Mouse (Mus musculus): ENCODE data around the gene Tssk3. TPM values are rescaled to one million over a fixed set of nuclear protein-coding genes. Genes with fewer than 3 reads are reported as not detected.
"Not testable (repeated sequence)": the region's sequence is repeated elsewhere in the genome, so short reads cannot be mapped to it uniquely, and the experiment has no call there.

Tssk3 gene
- 0.19 and 0.36 TPM in 2 replicates for polyA plus RNA-seq (2012; rRNA removed)

DNA sequence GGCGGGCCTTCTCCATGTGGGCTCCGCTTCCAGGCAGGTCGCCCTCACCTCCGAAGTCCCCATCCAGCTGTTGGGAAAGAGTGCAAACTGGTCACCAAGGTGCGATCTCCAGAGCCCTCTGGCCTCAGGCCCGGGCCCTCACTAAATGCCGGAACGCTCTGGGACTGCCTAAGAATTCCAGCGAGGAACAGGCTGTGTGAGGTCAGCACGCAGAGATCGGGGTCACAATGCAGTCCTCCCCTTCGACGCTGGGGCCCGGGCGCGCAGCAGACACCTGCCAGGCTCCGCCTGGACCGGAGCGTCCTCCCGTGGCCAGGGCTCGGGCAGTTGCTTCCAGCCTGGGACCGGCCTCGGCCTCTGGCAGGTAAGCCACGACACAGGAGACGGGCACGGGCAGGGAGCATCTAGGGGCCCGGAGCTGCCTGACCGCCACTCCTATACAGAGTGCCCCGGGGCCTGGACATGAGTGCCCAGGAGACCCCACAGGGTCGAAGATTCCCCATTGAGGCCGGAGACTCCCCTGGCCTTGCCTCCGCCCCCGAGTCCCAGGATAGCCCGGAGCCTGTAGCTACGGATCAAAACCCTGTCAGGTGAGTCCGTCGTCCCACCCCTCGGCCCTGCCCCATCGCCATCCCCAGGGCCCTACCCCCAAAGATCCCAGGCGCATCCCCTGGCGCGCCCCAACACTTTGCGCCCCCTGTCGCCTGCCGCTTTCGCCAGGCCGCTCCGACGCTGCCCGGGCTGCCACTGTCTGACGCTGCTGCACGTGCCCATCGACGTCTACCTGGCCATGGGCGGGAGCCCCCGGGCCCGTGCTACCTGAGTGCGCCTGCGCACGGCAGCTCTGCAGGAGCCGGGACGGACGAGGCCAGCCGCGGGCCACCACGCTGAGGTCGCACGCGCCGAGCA lies at the start of gene Tssk3, which contains the start of gene Fam229a:
Gene Tssk3, minus strand, starts transcription at position 51 of the 909 bp plus-strand sequence.
Gene Fam229a, plus strand, starts transcription at position 219 of the 909 bp plus-strand sequence.
- TF ChIP-seq POLR2A (IDR thresholded peaks at IDR 0.05; ENCODE audit: extremely low read depth, insufficient read depth, low read length), result no peak
- no peak for TF ChIP-seq CTCF (IDR thresholded peaks at IDR 0.05; ENCODE audit: extremely low read depth, insufficient read depth, low read length)
- Histone ChIP-seq H3K4me1 (ENCODE audit: control insufficient read depth, insufficient read depth, low read length) (no peaks in the 10 kb centered on the region), H3K4me3 (ENCODE audit: insufficient read depth, low read length) (peak within 1 kb of the TSS; percentile 7), H3K27ac (ENCODE audit: insufficient read depth, low read length) (no peak within 1 kb of the TSS)

GRCm38 (mm10) chr4:129540012-129540411 lies 49.2 kb upstream of the Tssk3 start:
- Histone ChIP-seq H3K4me1 (ENCODE audit: control insufficient read depth, insufficient read depth, low read length) (0 out of 2 replicates have a peak, but pooled peaks cover 2% of the 10 kb centered on the region), H3K4me3 (ENCODE audit: insufficient read depth, low read length) (no peak overlapping the region), H3K27ac (ENCODE audit: insufficient read depth, low read length) (no peak overlapping the region)
- no peak for TF ChIP-seq POLR2A (IDR thresholded peaks at IDR 0.05; ENCODE audit: extremely low read depth, insufficient read depth, low read length)
- TF ChIP-seq CTCF (IDR thresholded peaks at IDR 0.05; ENCODE audit: extremely low read depth, insufficient read depth, low read length), result no peak

DNA sequence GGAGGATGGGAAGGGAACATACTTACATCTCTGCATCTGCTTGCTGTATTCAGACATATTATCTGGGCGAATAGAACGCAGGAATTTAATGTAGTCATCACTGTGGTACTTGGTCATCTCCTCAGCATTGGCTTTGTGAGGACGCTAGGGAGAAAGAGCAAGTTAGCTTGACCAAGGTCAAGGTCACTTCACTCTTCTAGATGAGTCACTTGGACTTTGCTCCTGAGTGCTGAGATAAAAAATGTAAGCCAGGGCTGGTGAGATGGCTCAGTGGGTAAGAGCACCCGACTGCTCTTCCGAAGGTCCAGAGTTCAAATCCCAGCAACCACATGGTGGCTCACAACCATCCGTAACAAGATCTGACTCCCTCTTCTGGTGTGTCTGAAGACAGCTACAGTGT lies 38.1 kb upstream of the Tssk3 start:
- H3K4me1 ChIP-seq (ENCODE audit: control insufficient read depth, insufficient read depth, low read length); H3K27ac ChIP-seq (ENCODE audit: insufficient read depth, low read length); H3K4me3 ChIP-seq (ENCODE audit: insufficient read depth, low read length): not testable (repeated sequence)

- Histone ChIP-seq H3K4me3 (ENCODE audit: insufficient read depth, low read length) (no peak overlapping the region), H3K27ac (ENCODE audit: insufficient read depth, low read length) (no peak overlapping the region), H3K4me1 (ENCODE audit: control insufficient read depth, insufficient read depth, low read length) (no peaks in the 10 kb centered on the region)
- TF ChIP-seq POLR2A (IDR thresholded peaks at IDR 0.05; ENCODE audit: extremely low read depth, insufficient read depth, low read length) (no peak), CTCF (IDR thresholded peaks at IDR 0.05; ENCODE audit: extremely low read depth, insufficient read depth, low read length) (no peak)
Measured at GRCm38 (mm10) chr4:129525889-129526288, 35.1 kb upstream of the Tssk3 start.

- no peak for TF ChIP-seq POLR2A (IDR thresholded peaks at IDR 0.05; ENCODE audit: extremely low read depth, insufficient read depth, low read length)
- Histone ChIP-seq H3K27ac (ENCODE audit: insufficient read depth, low read length) (no peak overlapping the region), H3K4me1 (ENCODE audit: control insufficient read depth, insufficient read depth, low read length) (no peaks in the 10 kb centered on the region), H3K4me3 (ENCODE audit: insufficient read depth, low read length) (no peak overlapping the region)
Measured at GRCm38 (mm10) chr4:129525338-129525737, 34.5 kb upstream of the Tssk3 start.

- no peak overlapping the region for H3K4me3 ChIP-seq (ENCODE audit: insufficient read depth, low read length)
- H3K27ac ChIP-seq (ENCODE audit: insufficient read depth, low read length), result no peak overlapping the region
- TF ChIP-seq CTCF (IDR thresholded peaks at IDR 0.05; ENCODE audit: extremely low read depth, insufficient read depth, low read length) (no peak), POLR2A (IDR thresholded peaks at IDR 0.05; ENCODE audit: extremely low read depth, insufficient read depth, low read length) (no peak)
- no peaks in the 10 kb centered on the region for H3K4me1 ChIP-seq (ENCODE audit: control insufficient read depth, insufficient read depth, low read length)
Measured at GRCm38 (mm10) chr4:129518519-129518918, 27.7 kb upstream of the Tssk3 start.

DNA sequence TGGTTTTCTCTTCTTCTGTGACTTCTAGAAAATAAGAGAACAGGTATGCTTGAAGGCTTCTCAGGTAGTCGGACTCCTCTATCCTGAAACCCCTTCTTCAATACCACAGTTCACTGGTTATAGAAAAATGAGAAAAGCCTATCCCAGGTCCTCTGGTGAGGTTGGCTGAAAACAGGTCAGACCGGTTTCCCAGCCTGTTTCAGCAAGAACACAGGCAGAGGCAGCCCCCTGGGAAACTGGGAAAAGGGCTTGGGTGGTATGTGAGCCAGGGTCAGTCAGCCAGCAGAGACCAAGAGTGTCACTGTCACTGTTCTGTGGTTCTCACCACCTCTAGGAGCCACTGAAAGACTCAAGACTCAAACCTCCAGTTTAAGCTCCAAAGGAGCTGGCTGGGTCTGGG lies 26.1 kb upstream of the Tssk3 start:
- H3K4me1 ChIP-seq (ENCODE audit: control insufficient read depth, insufficient read depth, low read length), result no peaks in the 10 kb centered on the region
- H3K27ac ChIP-seq (ENCODE audit: insufficient read depth, low read length), result no peak overlapping the region
- no peak overlapping the region for H3K4me3 ChIP-seq (ENCODE audit: insufficient read depth, low read length)
- TF ChIP-seq CTCF (IDR thresholded peaks at IDR 0.05; ENCODE audit: extremely low read depth, insufficient read depth, low read length), result no peak
- no peak for TF ChIP-seq POLR2A (IDR thresholded peaks at IDR 0.05; ENCODE audit: extremely low read depth, insufficient read depth, low read length)

- no peak for TF ChIP-seq POLR2A (IDR thresholded peaks at IDR 0.05; ENCODE audit: extremely low read depth, insufficient read depth, low read length)
- 0 out of 2 replicates have a peak, but pooled peaks have one; percentile 34 for TF ChIP-seq CTCF (IDR thresholded peaks at IDR 0.05; ENCODE audit: extremely low read depth, insufficient read depth, low read length)
- Histone ChIP-seq H3K4me1 (ENCODE audit: control insufficient read depth, insufficient read depth, low read length) (no peaks in the 10 kb centered on the region), H3K4me3 (ENCODE audit: insufficient read depth, low read length) (peak overlapping the region; percentile 56), H3K27ac (ENCODE audit: insufficient read depth, low read length) (no peak overlapping the region)
Measured at GRCm38 (mm10) chr4:129514300-129514898, 23.6 kb upstream of the Tssk3 start.

DNA sequence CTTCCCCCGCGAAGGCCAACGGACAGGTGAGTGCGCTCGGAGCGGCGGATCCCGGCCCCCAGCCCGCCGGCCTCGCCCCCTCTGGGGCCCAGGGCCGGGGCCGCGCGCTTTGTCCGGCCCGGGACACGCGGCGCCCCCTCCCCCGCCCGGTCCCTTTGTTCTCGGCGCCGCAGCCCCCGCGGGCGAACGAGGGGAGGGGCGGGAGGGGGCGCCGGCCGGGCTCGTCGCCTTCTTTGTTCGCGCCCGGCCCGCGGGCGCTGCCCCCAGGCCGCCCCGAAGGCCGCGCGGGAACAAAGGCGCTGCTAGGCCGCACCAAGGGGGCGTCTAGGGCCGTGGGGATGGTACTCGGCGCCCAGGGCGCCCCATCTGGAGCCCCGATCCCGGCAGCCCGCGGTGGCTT lies 23.1 kb upstream of the Tssk3 start:
- TF ChIP-seq CTCF (IDR thresholded peaks at IDR 0.05; ENCODE audit: extremely low read depth, insufficient read depth, low read length) (no peak), POLR2A (IDR thresholded peaks at IDR 0.05; ENCODE audit: extremely low read depth, insufficient read depth, low read length) (no peak)
- no peak overlapping the region for H3K27ac ChIP-seq (ENCODE audit: insufficient read depth, low read length)
- H3K4me3 ChIP-seq (ENCODE audit: insufficient read depth, low read length), result peak overlapping the region; percentile 56
- H3K4me1 ChIP-seq (ENCODE audit: control insufficient read depth, insufficient read depth, low read length), result no peaks in the 10 kb centered on the region

Measured in cortical plate, adult 2 months (tissue).